Mouse (Mus musculus) right cerebral cortex, postnatal 4 days (tissue): ENCODE results near the gene Shisa5.

Experiments
- DNase-seq: peaks from one replicate; pipeline ENCODE4 v3.0.0-alpha.2; 2022

Shisa5 gene

GRCm38 (mm10) chr9:109022866-109023685 is 15.3 kb upstream of the Shisa5 start:
- no peak for DNase-seq

- DNase-seq = no peak
These were observed 10.8 kb upstream of the Shisa5 start for GRCm38 (mm10) chr9:109027521-109027920.

GRCm38 (mm10) chr9:109028421-109028820 is 9.9 kb upstream of the Shisa5 start:
- DNase-seq = no peak

GRCm38 (mm10) chr9:109028919-109029318 is 9.4 kb upstream of the Shisa5 start:
- DNase-seq = no peak

- DNase-seq = no peak
These were observed 8.1 kb upstream of the Shisa5 start for GRCm38 (mm10) chr9:109030312-109030711.

- no peak for DNase-seq
These were observed 7.4 kb upstream of the Shisa5 start for GRCm38 (mm10) chr9:109031001-109031400.

GRCm38 (mm10) chr9:109031686-109032085 is 6.7 kb upstream of the Shisa5 start:
- DNase-seq = no peak

GRCm38 (mm10) chr9:109032435-109032834 is 5.9 kb upstream of the Shisa5 start:
- no peak for DNase-seq

- no peak for DNase-seq
These were observed 568 bp downstream of the Shisa5 start for GRCm38 (mm10) chr9:109038901-109039364.

- DNase-seq = no peak
These were observed 1.3 kb downstream of the Shisa5 start for GRCm38 (mm10) chr9:109039681-109040080.

GRCm38 (mm10) chr9:109040216-109040615 is 1.9 kb downstream of the Shisa5 start:
- no peak for DNase-seq

GRCm38 (mm10) chr9:109040906-109041305 is 2.5 kb downstream of the Shisa5 start:
- DNase-seq = no peak

GRCm38 (mm10) chr9:109041351-109041750 is 3.0 kb downstream of the Shisa5 start:
- no peak for DNase-seq

GRCm38 (mm10) chr9:109046306-109046705 is 7.9 kb downstream of the Shisa5 start:
- DNase-seq = no peak

GRCm38 (mm10) chr9:109049316-109049715 is 11.0 kb downstream of the Shisa5 start:
- no peak for DNase-seq

- DNase-seq = no peak
These were observed 11.8 kb downstream of the Shisa5 start for GRCm38 (mm10) chr9:109049996-109050673.

GRCm38 (mm10) chr9:109050674-109050997 is 12.3 kb downstream of the Shisa5 start:
- no peak for DNase-seq

GRCm38 (mm10) chr9:109051011-109051501 is 12.7 kb downstream of the Shisa5 start:
- no peak for DNase-seq

GRCm38 (mm10) chr9:109051651-109052489 is 13.5 kb downstream of the Shisa5 start:
- no peak for DNase-seq

- DNase-seq = no peak
These were observed 14.3 kb downstream of the Shisa5 start for GRCm38 (mm10) chr9:109052490-109053260.

GRCm38 (mm10) chr9:109053366-109053765 is 15.0 kb downstream of the Shisa5 start:
- no peak for DNase-seq

GRCm38 (mm10) chr9:109053851-109054250 is 15.5 kb downstream of the Shisa5 start:
- no peak for DNase-seq
